Mouse (Mus musculus) frontal cortex, postnatal 10 days (tissue): Measurements from ENCODE around the gene Ssrp1.

Experiments used
- DNase-seq, 2 experiments: peaks; one replicate each; pipeline ENCODE4 v3.0.0; 2022; ENCODE audit warnings: low spot score in 2 of 2, mixed read lengths in 1 of 2

Gene Ssrp1

GRCm38 (mm10) chr2:85073751-85074150 is 36.7 kb downstream of the Ssrp1 start:
- DNase-seq, result no peak

GRCm38 (mm10) chr2:85088716-85089646 is 51.9 kb downstream of the Ssrp1 start:
- peak in 1 of 2 experiments; percentile 39 for DNase-seq

- DNase-seq, result no peak
These were observed 54.3 kb downstream of the Ssrp1 start for GRCm38 (mm10) chr2:85091325-85091724.

- DNase-seq, result no peak
These were observed 56.3 kb downstream of the Ssrp1 start for GRCm38 (mm10) chr2:85093376-85093775.

GRCm38 (mm10) chr2:85095906-85096305 is 58.9 kb downstream of the Ssrp1 start:
- DNase-seq, result no peak
